Mouse (Mus musculus) ES-CJ7 (cell line): Measurements from ENCODE around the gene Sec62.

Source experiments
- DNase-seq: peaks from one replicate; pipeline ENCODE4 v3.0.0; 2011; ENCODE audit warnings: low read depth, low spot score

Gene Sec62

DNA sequence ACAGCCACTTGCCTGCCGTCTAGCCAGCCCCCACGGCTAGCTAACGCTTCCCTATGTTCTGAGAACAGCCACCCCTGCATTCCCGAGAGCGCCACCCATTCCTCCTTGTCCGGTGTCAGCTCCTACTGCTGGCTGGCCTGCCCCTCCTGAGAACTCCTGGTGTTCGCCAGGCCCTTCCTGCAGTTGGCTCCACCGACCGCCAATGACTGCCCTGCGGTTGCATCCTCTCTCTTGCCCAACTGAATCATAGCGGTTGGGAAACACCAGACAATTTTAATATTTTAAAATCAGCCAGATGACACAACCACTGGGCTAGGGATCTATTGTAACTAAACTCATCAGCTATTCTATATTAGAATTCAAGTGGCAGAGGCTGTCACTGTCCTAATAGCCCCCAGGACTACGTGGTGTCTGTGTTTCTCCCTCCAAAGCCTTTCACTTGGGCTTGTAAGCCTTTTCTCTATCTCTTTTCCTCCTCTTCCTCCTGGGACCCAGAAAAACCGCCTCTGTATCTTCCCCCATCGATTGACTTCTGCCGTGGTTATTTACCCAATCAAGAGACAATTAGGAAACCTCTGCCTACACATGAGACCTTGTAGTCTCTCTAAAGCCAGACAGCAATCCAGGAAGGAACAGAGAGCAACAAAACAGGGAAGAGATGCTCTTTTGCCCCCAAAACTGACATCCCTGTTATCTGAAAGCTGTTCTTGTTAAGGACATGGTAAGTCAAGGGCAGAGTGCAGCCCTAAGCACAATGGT, 39.4 kb downstream of the Sec62 start:
- no peak for DNase-seq

DNA sequence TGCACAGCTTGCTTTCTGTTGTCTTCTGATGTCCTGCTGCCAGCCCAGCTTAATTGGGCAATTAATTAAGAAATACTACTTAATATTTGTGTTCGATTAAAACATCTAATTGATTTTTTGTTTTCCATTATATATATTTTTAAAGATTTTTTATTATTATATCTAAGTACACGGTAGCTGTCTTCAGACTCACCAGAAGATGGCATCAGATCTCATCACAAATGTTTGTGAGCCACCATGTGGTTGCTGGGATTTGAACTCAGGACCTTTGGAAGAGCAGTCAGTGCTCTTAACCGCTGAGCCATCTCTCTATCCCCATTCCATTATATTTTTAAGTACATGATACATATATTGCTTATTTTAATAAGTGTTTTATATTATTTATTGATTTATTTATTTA, 40.6 kb downstream of the Sec62 start:
- DNase-seq = no peak

DNA sequence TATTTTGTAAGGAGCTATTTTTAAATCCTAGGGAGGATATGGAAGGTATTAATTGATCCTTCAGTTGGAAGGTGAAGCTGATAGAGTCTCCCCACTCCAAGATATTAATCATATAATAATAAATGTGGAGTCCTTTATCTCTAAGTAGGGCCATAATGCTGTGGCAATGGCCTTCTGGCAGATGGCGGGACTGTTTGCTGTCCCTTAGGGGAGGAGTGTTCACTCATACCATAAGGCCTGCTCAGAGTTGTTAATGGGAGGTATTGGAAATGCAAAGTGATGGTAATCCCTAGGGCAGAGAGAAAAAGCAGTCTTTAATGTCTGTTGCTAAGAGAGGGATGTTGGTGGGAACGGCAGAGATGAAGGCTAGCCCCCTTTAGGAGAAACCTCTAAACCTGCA, 53.1 kb downstream of the Sec62 start:
- DNase-seq = no peak

DNA sequence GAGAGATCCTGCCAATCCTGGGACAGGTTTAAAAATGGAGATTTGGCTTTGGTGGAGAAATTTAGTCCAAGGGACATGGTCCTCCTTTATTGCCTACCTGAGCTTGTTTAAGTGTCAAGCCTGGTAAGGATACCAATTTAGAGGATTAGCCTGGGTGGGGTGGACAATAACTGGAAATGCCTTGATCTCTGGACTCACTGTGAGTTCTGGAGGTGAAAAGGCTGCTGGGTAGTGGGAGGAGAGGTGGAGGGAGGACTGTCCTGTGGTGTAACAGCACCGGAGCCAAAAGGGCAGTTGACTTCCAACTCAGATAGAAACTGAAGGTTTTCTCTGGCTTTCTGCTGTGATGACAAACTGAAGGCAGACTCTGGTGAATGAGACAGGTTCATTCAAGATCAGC, 54.7 kb downstream of the Sec62 start:
- no peak for DNase-seq

DNA sequence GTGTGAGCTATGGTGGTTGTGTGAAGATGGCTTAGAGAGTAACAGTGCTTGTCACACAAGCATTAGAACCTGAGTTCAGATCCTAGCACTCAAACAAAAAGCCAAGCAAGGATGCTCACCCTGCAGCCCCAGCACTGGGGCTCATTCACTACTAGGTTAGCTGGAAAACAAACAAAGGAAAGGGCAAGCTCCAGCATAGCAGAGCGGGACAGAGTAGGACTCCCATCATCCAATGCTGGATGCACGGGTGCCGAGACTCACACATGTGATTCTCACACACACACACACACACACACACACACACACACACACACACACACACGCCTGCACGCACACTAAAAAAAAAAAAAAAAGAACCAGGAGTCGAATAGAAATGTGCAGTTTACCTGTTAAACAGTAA, 58.7 kb downstream of the Sec62 start:
- no peak for DNase-seq

DNA sequence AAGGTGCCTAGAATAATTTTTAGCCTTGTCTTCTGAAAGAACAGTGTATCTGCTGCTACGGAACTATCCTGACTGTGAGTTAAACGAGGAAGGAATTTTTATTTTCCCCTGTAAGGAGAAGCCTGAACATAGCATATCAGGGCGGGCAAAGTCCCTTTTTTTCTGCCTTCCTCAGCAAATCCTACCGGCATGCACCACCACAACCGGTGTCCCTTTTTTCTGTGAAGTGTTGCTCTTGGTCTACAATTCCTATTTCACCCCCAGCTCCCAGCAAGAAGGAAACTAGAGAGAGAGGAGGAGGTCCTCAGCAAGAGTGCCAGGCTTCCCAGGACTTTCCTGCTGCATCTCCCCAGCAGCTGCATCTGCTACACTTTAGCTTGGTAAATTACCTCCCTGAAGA, 60.9 kb downstream of the Sec62 start:
- DNase-seq = no peak

DNA sequence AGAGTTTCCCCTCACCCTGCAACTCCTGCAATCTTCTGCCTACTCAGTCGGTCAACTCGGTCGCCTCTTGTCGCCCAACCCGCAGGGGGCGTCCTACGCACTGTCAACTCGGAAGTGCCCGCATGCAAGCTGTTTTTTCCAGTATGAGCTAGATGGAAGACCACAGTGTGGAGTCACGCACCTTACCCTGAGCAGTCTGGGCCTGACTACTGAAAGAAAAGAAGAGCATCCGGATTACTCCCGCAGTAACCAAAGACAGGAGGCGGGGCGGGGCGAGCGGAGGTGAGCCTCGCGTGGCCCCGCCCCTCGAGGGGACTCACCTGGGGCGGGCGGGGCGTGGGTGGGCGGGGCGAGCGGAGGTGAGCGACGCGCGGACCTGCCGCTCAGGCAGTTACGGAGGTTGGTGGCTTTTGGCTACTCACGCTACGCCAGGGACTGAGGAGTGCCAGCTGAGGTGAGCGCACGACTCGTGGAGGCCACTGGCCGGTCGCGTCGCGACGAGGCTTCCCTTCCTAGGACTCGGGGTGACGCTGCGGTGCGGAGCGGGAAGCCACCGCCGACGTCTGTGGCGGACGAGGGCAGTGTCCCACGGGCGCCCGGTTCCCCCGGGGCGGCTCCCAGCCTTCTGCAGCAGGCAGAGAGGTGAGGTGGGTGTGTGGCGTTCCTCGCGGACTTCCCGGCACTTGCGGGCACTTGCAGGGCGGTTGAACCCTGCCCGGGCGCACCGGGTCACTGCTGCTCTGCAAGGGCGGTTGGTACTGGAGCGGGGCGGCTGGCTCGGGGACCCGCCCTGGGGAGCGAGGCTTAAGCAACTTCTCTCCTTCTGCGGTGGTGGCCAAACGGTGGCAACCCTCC, 63.2 kb downstream of the Sec62 start, which contains the start of gene Gpr160:
Gpr160 (plus strand) TSS at position 347 of the 855 bp plus-strand sequence.
- peak; percentile 91 for DNase-seq

DNA sequence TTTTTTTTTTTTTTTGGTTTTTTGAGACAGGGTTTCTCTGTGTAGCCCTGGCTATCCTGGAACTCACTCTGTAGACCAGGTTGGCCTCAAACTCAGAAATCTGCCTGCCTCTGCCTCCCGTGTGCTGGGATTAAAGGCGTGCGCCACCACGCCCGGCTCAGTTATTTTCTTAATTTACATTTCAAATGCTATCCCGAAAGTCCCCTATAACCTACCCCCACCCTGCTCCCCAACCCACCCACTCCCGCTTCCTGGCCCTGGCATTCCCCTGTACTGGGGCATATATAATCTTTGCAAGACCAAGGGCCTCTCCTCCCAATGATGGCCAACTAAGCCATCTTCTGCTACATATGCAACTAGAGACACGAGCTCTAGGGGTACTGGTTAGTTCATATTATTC, 66.9 kb downstream of the Sec62 start:
- peak; percentile 38 for DNase-seq

DNA sequence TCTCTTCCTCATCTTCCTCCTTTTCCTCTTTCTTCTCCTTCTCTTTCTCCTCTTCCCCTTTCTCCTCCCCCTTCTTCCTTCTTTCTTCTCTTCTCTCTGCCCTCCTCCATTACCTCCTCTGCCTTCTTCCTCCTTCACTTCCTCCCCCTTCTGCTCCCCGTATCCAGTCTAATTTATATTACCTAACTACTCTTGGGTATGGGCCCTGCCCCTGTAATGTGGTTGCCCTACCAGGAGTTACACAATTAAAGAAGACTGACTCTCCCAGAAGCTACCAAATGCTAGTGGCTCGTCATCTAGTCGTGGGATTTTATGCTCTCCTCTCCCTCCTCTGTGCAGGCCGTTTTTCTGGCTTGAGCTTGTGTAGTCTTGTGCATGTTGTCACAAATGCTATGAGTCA, 68.0 kb downstream of the Sec62 start:
- DNase-seq = no peak

DNA sequence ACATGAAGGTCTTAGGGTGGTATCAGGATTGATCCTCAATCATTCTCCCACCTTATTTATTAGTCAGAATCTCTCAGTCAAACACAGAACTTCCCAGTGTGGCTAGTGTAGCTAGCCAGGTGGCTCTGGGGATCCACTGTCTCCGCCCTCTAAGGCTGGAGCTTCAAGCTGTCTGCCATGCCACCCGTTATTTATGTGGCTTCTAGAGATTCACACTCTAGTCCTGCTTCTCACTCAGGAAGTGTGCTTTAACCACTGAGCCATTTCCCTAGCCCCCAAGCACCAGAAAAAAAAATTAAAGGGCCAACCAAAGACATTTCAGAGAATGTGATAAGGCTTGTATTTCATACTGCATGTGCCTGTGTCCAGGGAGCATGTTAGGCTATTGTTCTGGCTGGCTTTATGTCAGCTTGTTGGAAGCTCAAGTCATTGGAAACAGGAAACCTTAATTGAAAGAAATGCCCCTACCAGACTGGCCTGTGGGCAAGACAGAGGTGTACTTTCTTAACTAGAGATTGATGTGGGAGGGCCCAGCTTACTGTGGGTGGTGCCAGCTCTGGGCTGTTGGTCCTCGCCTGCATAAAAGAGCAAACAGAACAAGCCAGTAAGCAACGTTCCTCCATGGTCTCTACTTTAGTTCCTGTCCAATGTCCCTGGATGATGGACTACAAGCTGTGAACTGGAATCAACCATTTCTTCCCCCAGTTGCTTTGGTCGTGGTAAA, 71.2 kb downstream of the Sec62 start:
- no peak for DNase-seq

DNA sequence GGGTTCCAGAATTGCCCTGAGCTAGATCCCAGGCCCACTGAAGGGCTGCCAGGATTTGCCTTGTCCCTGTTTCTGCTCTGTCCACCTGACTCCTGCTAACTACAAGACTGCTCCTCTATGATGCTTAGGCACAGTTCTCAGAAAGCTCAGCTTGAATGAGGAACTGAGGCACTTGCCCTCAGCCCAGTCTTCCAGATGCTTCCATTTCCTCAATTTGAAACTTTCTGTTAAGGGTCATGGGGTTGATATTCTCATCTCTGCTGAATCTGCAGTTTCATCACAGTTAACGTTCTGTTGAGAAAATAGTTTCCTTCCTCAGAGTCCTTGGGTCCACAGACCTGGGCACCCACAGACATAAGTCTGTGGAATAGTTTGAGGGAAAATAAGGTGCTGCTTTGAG, 72.0 kb downstream of the Sec62 start:
- DNase-seq = no peak

DNA sequence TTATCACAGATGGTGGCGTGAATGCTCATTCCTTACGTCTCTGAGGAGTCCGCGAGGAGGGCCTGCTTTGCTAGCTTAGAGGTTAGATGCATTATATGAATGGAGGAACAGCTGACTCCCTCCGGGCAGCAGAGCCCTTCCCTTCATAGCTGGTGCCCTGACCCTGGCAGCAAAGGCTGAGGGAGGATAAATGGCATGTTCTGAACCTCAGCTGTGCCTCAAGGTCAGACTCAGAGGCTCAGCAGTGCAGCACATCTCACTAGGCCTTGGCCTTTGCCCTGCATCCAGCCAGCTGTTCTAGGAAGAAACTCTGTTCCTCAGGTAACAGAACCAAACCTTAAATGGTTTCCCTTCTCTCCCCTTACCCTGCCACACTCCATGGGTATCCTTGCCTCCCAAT, 75.5 kb downstream of the Sec62 start:
- DNase-seq = no peak

DNA sequence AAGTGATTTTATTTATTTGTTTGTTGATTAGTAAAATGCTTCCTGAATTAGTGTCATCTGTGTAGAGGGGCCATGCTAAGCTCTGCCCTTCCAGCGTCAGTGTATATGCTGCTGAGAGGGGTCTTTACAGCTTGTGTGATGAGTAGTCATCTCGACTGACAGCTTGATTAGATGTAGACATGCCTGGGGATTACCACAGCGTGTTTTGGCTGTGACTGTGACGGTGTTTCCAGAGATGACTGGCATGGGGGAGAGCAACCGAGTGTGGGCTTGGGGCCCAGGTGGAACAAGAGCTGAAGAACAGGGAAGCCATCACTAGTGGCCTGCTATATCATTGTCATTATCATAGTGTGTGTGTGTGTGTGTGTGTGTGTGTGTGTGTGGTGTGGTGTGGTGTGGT, 76.0 kb downstream of the Sec62 start:
- no peak for DNase-seq

DNA sequence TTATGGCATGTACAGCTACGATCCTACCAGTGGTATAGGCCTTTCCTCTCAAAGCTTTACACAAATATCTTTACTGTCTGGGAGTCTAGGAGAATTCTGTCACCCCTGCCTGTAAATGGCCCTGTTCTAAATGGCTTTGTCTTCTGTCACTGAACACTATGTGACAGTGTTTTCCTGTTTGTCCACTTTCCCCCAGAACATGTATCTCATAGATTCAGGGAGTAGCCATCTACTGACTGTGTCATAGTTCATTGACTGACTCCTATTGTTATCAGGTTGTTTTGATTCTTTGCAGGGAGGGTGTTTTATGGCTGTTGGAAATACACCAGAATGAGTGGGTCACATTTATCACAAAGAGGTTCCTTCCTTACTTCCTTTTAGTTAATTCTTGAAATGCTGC, 77.3 kb downstream of the Sec62 start:
- DNase-seq = no peak
